Mouse (Mus musculus): ENCODE results near the gene Cald1. TPM values are rescaled to one million over a fixed set of nuclear protein-coding genes. Genes with fewer than 3 reads are reported as not detected.

The Cald1 gene
- polyA plus RNA-seq, 1 experiment from 2014 or later: 297 TPM

GRCm38 (mm10) chr6:34751625-34752024 is 153.3 kb downstream of the Cald1 start:
- no peak overlapping the region for H3K4me2 ChIP-seq
- H3K9me3 ChIP-seq (ENCODE audit: low read depth, low read length): no peaks in the 10 kb centered on the region
- no peak overlapping the region for H3K4me3 ChIP-seq (ENCODE audit: low read depth, low read length)
- TF ChIP-seq CTCF (IDR thresholded peaks at IDR 0.05; ENCODE audit: low read depth): no peak
- no peak for ATAC-seq (ENCODE audit: insufficient read depth)
- no peak overlapping the region for H3K27ac ChIP-seq (ENCODE audit: low read depth)
- H3K4me1 ChIP-seq (ENCODE audit: insufficient read depth): no peaks in the 10 kb centered on the region
- H3K27me3 ChIP-seq (ENCODE audit: insufficient read depth, low read length): no peaks in the 10 kb centered on the region
- DNase-seq: no peak
- H3K36me3 ChIP-seq (ENCODE audit: insufficient read depth): peaks cover 51% of the 10 kb centered on the region
- H3K9ac ChIP-seq: no peak overlapping the region

- Histone ChIP-seq H3K4me1 (ENCODE audit: insufficient read depth) (no peaks in the 10 kb centered on the region), H3K4me3 (ENCODE audit: low read depth, low read length) (no peak overlapping the region), H3K9ac (no peak overlapping the region), H3K27me3 (ENCODE audit: insufficient read depth, low read length) (no peaks in the 10 kb centered on the region), H3K9me3 (ENCODE audit: low read depth, low read length) (no peaks in the 10 kb centered on the region), H3K27ac (ENCODE audit: low read depth) (no peak overlapping the region), H3K4me2 (no peak overlapping the region), H3K36me3 (ENCODE audit: insufficient read depth) (peaks cover 58% of the 10 kb centered on the region)
- 19% methylated on average over 5 of the region's 5 CpGs for WGBS
- TF ChIP-seq CTCF (IDR thresholded peaks at IDR 0.05; ENCODE audit: low read depth): peak; percentile 83
- DNase-seq (peak; percentile 90), ATAC-seq (ENCODE audit: insufficient read depth) (peak; percentile 90)
Observed at GRCm38 (mm10) chr6:34754448-34754847, 156.1 kb downstream of the Cald1 start.

DNA sequence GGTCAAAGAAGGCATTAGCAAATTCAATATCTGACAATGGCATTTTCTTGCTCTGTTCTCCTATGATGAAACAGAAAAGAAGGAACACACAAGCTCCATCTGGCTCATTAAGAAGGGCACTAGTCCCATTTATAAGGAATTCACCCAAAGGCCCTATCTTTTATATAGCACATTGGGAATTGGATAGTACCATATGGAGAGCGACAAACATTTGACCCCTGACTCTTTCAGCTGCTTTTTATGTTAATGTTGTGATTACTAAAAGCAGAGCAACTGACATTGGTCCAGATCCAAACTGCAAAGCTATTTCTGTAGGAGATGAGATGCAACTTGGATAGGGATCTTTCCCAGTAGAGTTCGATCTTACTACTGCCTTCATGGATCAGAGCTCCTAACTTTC is 160.0 kb downstream of the Cald1 start:
- ATAC-seq (ENCODE audit: insufficient read depth): no peak
- peaks cover 81% of the 10 kb centered on the region for H3K36me3 ChIP-seq (ENCODE audit: insufficient read depth)
- H3K27me3 ChIP-seq (ENCODE audit: insufficient read depth, low read length): no peaks in the 10 kb centered on the region
- peak; percentile 43 for DNase-seq
- WGBS: 62% methylated on average over 2 of the region's 2 CpGs
- H3K4me1 ChIP-seq (ENCODE audit: insufficient read depth): no peaks in the 10 kb centered on the region
- TF ChIP-seq CTCF (IDR thresholded peaks at IDR 0.05; ENCODE audit: low read depth): no peak
- H3K4me3 ChIP-seq (ENCODE audit: low read depth, low read length): no peak overlapping the region
- no peak overlapping the region for H3K4me2 ChIP-seq
- H3K27ac ChIP-seq (ENCODE audit: low read depth): no peak overlapping the region
- no peaks in the 10 kb centered on the region for H3K9me3 ChIP-seq (ENCODE audit: low read depth, low read length)
- no peak overlapping the region for H3K9ac ChIP-seq

DNA sequence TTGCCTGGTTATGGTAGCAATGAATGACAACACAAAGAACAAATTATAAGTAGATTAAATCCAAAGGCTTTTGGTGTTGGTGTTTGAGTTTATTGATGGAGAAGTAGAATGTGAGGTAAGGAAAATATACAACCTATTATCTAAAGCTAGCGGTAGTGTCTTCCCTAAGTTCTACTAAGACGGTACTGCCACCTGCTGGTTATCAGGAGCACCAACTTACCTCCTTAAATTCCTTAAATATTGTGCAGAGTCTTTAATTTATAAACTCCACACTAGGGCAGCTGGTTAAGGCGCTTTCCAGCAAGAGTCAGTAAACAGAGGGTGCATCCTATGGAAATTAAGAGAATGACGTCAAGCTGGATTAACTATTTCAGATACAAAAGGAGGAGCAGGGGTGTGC is 161.7 kb downstream of the Cald1 start:
- peaks cover 90% of the 10 kb centered on the region for H3K36me3 ChIP-seq (ENCODE audit: insufficient read depth)
- DNase-seq: peak; percentile 86
- WGBS: 26% methylated on average over 4 of the region's 4 CpGs

GRCm38 (mm10) chr6:34765721-34766120 is 167.4 kb downstream of the Cald1 start:
- whole genome bisulfite sequencing: 88% methylated on average over 5 of the region's 5 CpGs
- no peak for TF ChIP-seq CTCF (IDR thresholded peaks at IDR 0.05; ENCODE audit: low read depth)
- no peak for ATAC-seq (ENCODE audit: insufficient read depth)
- DNase-seq: no peak
- Histone ChIP-seq H3K4me1 (ENCODE audit: insufficient read depth) (no peaks in the 10 kb centered on the region), H3K36me3 (ENCODE audit: insufficient read depth) (peaks cover 76% of the 10 kb centered on the region), H3K9ac (no peak overlapping the region), H3K9me3 (ENCODE audit: low read depth, low read length) (no peaks in the 10 kb centered on the region), H3K4me3 (ENCODE audit: low read depth, low read length) (no peak overlapping the region), H3K27me3 (ENCODE audit: insufficient read depth, low read length) (no peaks in the 10 kb centered on the region), H3K4me2 (no peak overlapping the region), H3K27ac (ENCODE audit: low read depth) (no peak overlapping the region)

More for the DNA sequence above, 161.7 kb downstream of the Cald1 start:
- no peak overlapping the region for H3K27ac ChIP-seq (ENCODE audit: low read depth)
- no peaks in the 10 kb centered on the region for H3K27me3 ChIP-seq (ENCODE audit: insufficient read depth, low read length)
- no peak overlapping the region for H3K4me3 ChIP-seq (ENCODE audit: low read depth, low read length)
- no peak overlapping the region for H3K9ac ChIP-seq
- no peaks in the 10 kb centered on the region for H3K4me1 ChIP-seq (ENCODE audit: insufficient read depth)
- no peaks in the 10 kb centered on the region for H3K9me3 ChIP-seq (ENCODE audit: low read depth, low read length)
- peak; percentile 73 for TF ChIP-seq CTCF (IDR thresholded peaks at IDR 0.05; ENCODE audit: low read depth)
- ATAC-seq (ENCODE audit: insufficient read depth): no peak
- H3K4me2 ChIP-seq: no peak overlapping the region

- DNase-seq (no peak), ATAC-seq (ENCODE audit: insufficient read depth) (no peak)
- H3K9me3 ChIP-seq (ENCODE audit: low read depth, low read length): no peaks in the 10 kb centered on the region
- no peak overlapping the region for H3K4me3 ChIP-seq (ENCODE audit: low read depth, low read length)
- no peaks in the 10 kb centered on the region for H3K27me3 ChIP-seq (ENCODE audit: insufficient read depth, low read length)
- no peak overlapping the region for H3K4me2 ChIP-seq
- no peak overlapping the region for H3K9ac ChIP-seq
- 67% methylated on average over 2 of the region's 2 CpGs for WGBS
- peaks cover 66% of the 10 kb centered on the region for H3K36me3 ChIP-seq (ENCODE audit: insufficient read depth)
- no peak overlapping the region for H3K27ac ChIP-seq (ENCODE audit: low read depth)
- no peak for TF ChIP-seq CTCF (IDR thresholded peaks at IDR 0.05; ENCODE audit: low read depth)
- H3K4me1 ChIP-seq (ENCODE audit: insufficient read depth): no peaks in the 10 kb centered on the region
Observed at GRCm38 (mm10) chr6:34769984-34770383, 171.7 kb downstream of the Cald1 start.

GRCm38 (mm10) chr6:34770491-34770890 is 172.2 kb downstream of the Cald1 start:
- no peak for TF ChIP-seq CTCF (IDR thresholded peaks at IDR 0.05; ENCODE audit: low read depth)

DNA sequence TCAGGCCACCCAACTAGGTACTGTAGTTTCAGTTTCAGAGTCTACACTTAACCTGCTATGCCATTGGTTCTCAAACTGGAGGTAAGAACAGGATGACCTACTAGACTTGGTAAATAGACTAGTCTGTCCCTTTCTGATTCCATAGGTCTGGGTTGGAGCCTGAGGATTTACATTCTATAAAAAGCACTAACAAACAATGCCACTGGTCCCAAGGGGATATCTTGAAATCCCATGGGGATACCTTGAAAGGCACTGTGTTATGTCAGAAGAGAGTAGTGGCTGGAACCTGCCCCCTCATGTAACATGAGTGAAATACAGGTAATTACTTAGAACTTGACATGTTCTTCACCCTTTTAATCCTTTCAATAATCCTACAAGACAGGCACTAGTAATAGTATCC is 178.1 kb downstream of the Cald1 start:
- Histone ChIP-seq H3K4me3 (ENCODE audit: low read depth, low read length) (no peak overlapping the region), H3K27ac (ENCODE audit: low read depth) (no peak overlapping the region), H3K4me2 (no peak overlapping the region), H3K9me3 (ENCODE audit: low read depth, low read length) (no peaks in the 10 kb centered on the region), H3K36me3 (ENCODE audit: insufficient read depth) (peaks cover 40% of the 10 kb centered on the region), H3K9ac (no peak overlapping the region), H3K4me1 (ENCODE audit: insufficient read depth) (no peaks in the 10 kb centered on the region), H3K27me3 (ENCODE audit: insufficient read depth, low read length) (no peaks in the 10 kb centered on the region)
- TF ChIP-seq CTCF (IDR thresholded peaks at IDR 0.05; ENCODE audit: low read depth): no peak
- ATAC-seq (ENCODE audit: insufficient read depth) (no peak), DNase-seq (no peak)

More at GRCm38 (mm10) chr6:34770491-34770890, 172.2 kb downstream of the Cald1 start:
- no peak overlapping the region for H3K4me2 ChIP-seq
- H3K27ac ChIP-seq (ENCODE audit: low read depth): no peak overlapping the region
- H3K4me1 ChIP-seq (ENCODE audit: insufficient read depth): no peaks in the 10 kb centered on the region
- H3K9ac ChIP-seq: no peak overlapping the region
- no peaks in the 10 kb centered on the region for H3K9me3 ChIP-seq (ENCODE audit: low read depth, low read length)
- DNase-seq: no peak
- no peaks in the 10 kb centered on the region for H3K27me3 ChIP-seq (ENCODE audit: insufficient read depth, low read length)
- 73% methylated on average over 6 of the region's 6 CpGs for WGBS
- no peak for ATAC-seq (ENCODE audit: insufficient read depth)
- H3K4me3 ChIP-seq (ENCODE audit: low read depth, low read length): no peak overlapping the region
- H3K36me3 ChIP-seq (ENCODE audit: insufficient read depth): peaks cover 68% of the 10 kb centered on the region
